Mouse (Mus musculus) T-helper 17 cell (primary cell): ENCODE measurements around the gene Prkch.

ENCODE experiments used
- in situ Hi-C, 2 experiments: fragments of 300-600 bp; cut with MboI, MseI; formaldehyde crosslinking; loops; 1 replicate in 1 of 2; 2 replicates in 1 of 2; pipeline ENCODE4 v1.15.1; 2025; ENCODE audit warnings: high pct_unique_total_duplicates in 2 of 2

Prkch gene

GRCm38 (mm10) chr12:73814056-73814735 is 229.6 kb downstream of the Prkch start:
- in situ Hi-C loops, result loop anchor here in 1 of 2 experiments (25.0 kb wide), 1 partner anchor 473 kb away; no protein-coding TSS in a partner anchor

GRCm38 (mm10) chr12:73814897-73815296 is 230.3 kb downstream of the Prkch start:
- in situ Hi-C loops, result loop anchor here in 1 of 2 experiments (25.0 kb wide), 1 partner anchor 472 kb away; no protein-coding TSS in a partner anchor

- in situ Hi-C loops, result loop anchor here in 1 of 2 experiments (25.0 kb wide), 1 partner anchor 472 kb away; no protein-coding TSS in a partner anchor
Observed at GRCm38 (mm10) chr12:73815463-73815862, 230.9 kb downstream of the Prkch start.

GRCm38 (mm10) chr12:73815892-73816291 is 231.3 kb downstream of the Prkch start:
- in situ Hi-C loops, result loop anchor here in 1 of 2 experiments (25.0 kb wide), 1 partner anchor 471 kb away; no protein-coding TSS in a partner anchor

- in situ Hi-C loops, result loop anchor here in 1 of 2 experiments (25.0 kb wide), 1 partner anchor 470 kb away; no protein-coding TSS in a partner anchor
Observed at GRCm38 (mm10) chr12:73816866-73817265, 232.3 kb downstream of the Prkch start.

- in situ Hi-C loops, result loop anchor here in 1 of 2 experiments (25.0 kb wide), 1 partner anchor 468 kb away; no protein-coding TSS in a partner anchor
Observed at GRCm38 (mm10) chr12:73818801-73819200, 234.2 kb downstream of the Prkch start.

- in situ Hi-C loops, result loop anchor here in 1 of 2 experiments (10.0 to 25.0 kb wide), 2 partner anchors 466 to 734 kb away; no protein-coding TSS in a partner anchor
Observed at GRCm38 (mm10) chr12:73821176-73821575, 236.6 kb downstream of the Prkch start.

GRCm38 (mm10) chr12:73822331-73822730 is 237.7 kb downstream of the Prkch start:
- in situ Hi-C loops, result loop anchor here in 1 of 2 experiments (10.0 to 25.0 kb wide), 2 partner anchors 465 to 732 kb away; no protein-coding TSS in a partner anchor

GRCm38 (mm10) chr12:73824828-73825227 is 240.2 kb downstream of the Prkch start:
- in situ Hi-C loops, result loop anchor here in 1 of 2 experiments (10.0 to 25.0 kb wide), 2 partner anchors 462 to 730 kb away; no protein-coding TSS in a partner anchor
